ENCODE assay signal across 13 mouse cellular contexts in genomic region chr11:81865661-81866382, GRCm38 (mm10). TPM values are rescaled to one million over a fixed set of nuclear protein-coding genes. Genes with fewer than 3 reads are reported as not detected.
DNase-seq lines count a peak whose midpoint lies in the region; ATAC-seq and TF ChIP-seq lines count a peak whose summit lies in the region.
"Had no signal": no experiment of that assay in that cellular context is flagged by ENCODE, and none has a peak within 500 bp of the region (broad histone marks: within the 10 kb centered on the region; RNA-seq: fewer than 3 reads in every experiment).

No protein-coding gene starts in this region.

- no peaks in the 10 kb centered on the region for H3K27me3 ChIP-seq in lung, embryonic 14.5 days (ENCODE audit: insufficient read depth, low read length)
- H3K27me3 ChIP-seq: intestine, embryonic 15.5 days had no signal

- H3K27ac ChIP-seq in gastrocnemius, adult 2 months = no peak overlapping the region
- H3K27ac ChIP-seq in lung, embryonic 14.5 days (ENCODE audit: low read depth) = no peak overlapping the region
- H3K27ac ChIP-seq: intestine, embryonic 15.5 days had no signal

- H3K4me2 ChIP-seq in lung, embryonic 14.5 days = no peak overlapping the region
- H3K4me2 ChIP-seq: intestine, embryonic 15.5 days had no signal

- no peak overlapping the region for H3K9ac ChIP-seq in lung, embryonic 14.5 days
- H3K9ac ChIP-seq: intestine, embryonic 15.5 days had no signal

- peak; percentile 28 for DNase-seq in gastrocnemius, adult 2 months
- DNase-seq in gastrocnemius, postnatal 14 days = no peak
- peak; percentile 52 for DNase-seq in lung, embryonic 14.5 days
- no peak for DNase-seq in lung, postnatal 14 days
- DNase-seq in layer of hippocampus, adult 9-10 months (ENCODE audit: low spot score) = peak; percentile 24
- DNase-seq in skeletal muscle tissue, adult 2 months (ENCODE audit: low read depth, low spot score) = peak; percentile 7
- no peak for DNase-seq in thymus, postnatal 14 days
- DNase-seq: kidney, postnatal 14 days; liver; lung, postnatal 36 days had no signal

- WGBS in lung, embryonic 14.5 days = 50% methylated on average over 10 of the region's 10 CpGs

- intact Hi-C loops in gastrocnemius, adult 2 months (cut with DNase I) = no loop called here
- intact Hi-C loops in gastrocnemius, postnatal 14 days (cut with DNase I; ENCODE audit: low total_unique reads) = loop anchor here (5.0 kb wide), 1 partner anchor 189 kb away; no protein-coding TSS in a partner anchor

- no peaks in the 10 kb centered on the region for H3K9me3 ChIP-seq in lung, embryonic 14.5 days (ENCODE audit: low read depth, low read length)
- H3K9me3 ChIP-seq: intestine, embryonic 15.5 days had no signal

- ATAC-seq in lung, embryonic 14.5 days (ENCODE audit: insufficient read depth) = no peak
- ATAC-seq: intestine, embryonic 15.5 days had no signal

- H3K4me3 ChIP-seq in gastrocnemius, adult 2 months = no peak overlapping the region
- H3K4me3 ChIP-seq in lung, embryonic 14.5 days (ENCODE audit: low read depth, low read length) = no peak overlapping the region
- H3K4me3 ChIP-seq: intestine, embryonic 15.5 days had no signal

- no peaks in the 10 kb centered on the region for H3K36me3 ChIP-seq in lung, embryonic 14.5 days (ENCODE audit: insufficient read depth)
- H3K36me3 ChIP-seq: intestine, embryonic 15.5 days had no signal

- H3K4me1 ChIP-seq in lung, embryonic 14.5 days (ENCODE audit: insufficient read depth) = no peaks in the 10 kb centered on the region
- H3K4me1 ChIP-seq: intestine, embryonic 15.5 days had no signal

- TF ChIP-seq CTCF in gastrocnemius, adult 2 months (IDR thresholded peaks at IDR 0.05) = no peak
- no peak for TF ChIP-seq CTCF in lung, embryonic 14.5 days (IDR thresholded peaks at IDR 0.05; ENCODE audit: low read depth)

RNA-seq across cellular contexts. Expression of gene 5530401A14Rik, which starts 5.3 kb away (rescaled TPM):
- under 1 TPM; 0.22 to 0.28 TPM for total RNA-seq in gastrocnemius, adult 2 months (2021)
- total RNA-seq in gastrocnemius, postnatal 14 days (2021) = under 1 TPM; 0.13 to 0.16 TPM
- not detected in 2 replicates for polyA plus RNA-seq in lung, embryonic 14.5 days (2014; fragmentation: Nextera tagmentation; extraction: Ambion mirVana)
- total RNA-seq: common myeloid progenitor, adult 5-6 weeks had no signal
- polyA plus RNA-seq: gonadal fat pad, adult 2 months; intestine, embryonic 15.5 days had no signal

Comparison
In these comparisons a context has a peak if more than half of its experiments do, and no peak if none do; other contexts are left out.
1. DNase-seq: peak in gastrocnemius, adult 2 months (single experiment), lung, embryonic 14.5 days (single experiment), layer of hippocampus, adult 9-10 months (single experiment) and skeletal muscle tissue, adult 2 months (single experiment); none in gastrocnemius, postnatal 14 days (single experiment), lung, postnatal 14 days (single experiment) and thymus, postnatal 14 days (single experiment).